Mouse (Mus musculus): ENCODE data around the gene Akap8l. TPM values are rescaled to one million over a fixed set of nuclear protein-coding genes. Genes with fewer than 3 reads are reported as not detected.

Akap8l gene
- total and polyA plus RNA-seq, 2 experiments from 2014 or later = 69.9 to 117 TPM

- DNase-seq (ENCODE audit: low spot score) (no peak), ATAC-seq (ENCODE audit: low FRiP score) (peak; percentile 65; the same call in 1 of the 2 replicates)
- peaks cover 3% of the 10 kb centered on the region; the same call in 1 of the 2 replicates for H3K4me1 ChIP-seq (ENCODE audit: insufficient read depth, low read length)
- H3K4me2 ChIP-seq (ENCODE audit: low read depth, low read length, poor library complexity, severe bottlenecking) = peak overlapping the region; percentile 67
- peak overlapping the region; percentile 91 for H3K27ac ChIP-seq (ENCODE audit: low read depth, low read length)
- no peaks in the 10 kb centered on the region for H3K9me3 ChIP-seq (ENCODE audit: low read length)
- peak overlapping the region; percentile 77 for H3K9ac ChIP-seq (replicated peaks; ENCODE audit: low read length, poor library complexity, severe bottlenecking)
- peak overlapping the region; percentile 83 for H3K4me3 ChIP-seq (ENCODE audit: low read depth, low read length)
- under 1% methylated on average over 23 of the region's 23 CpGs for WGBS
- H3K36me3 ChIP-seq (ENCODE audit: insufficient read depth, low read length) = peaks cover 18% of the 10 kb centered on the region
- H3K27me3 ChIP-seq (ENCODE audit: insufficient read depth, low read length) = no peaks in the 10 kb centered on the region
- peak; percentile 18; the same call in 1 of the 2 replicates for TF ChIP-seq CTCF (IDR thresholded peaks at IDR 0.05)
Observed at GRCm38 (mm10) chr17:32321390-32321734, 29.0 kb downstream of the Akap8l start.

GRCm38 (mm10) chr17:32320597-32321389 lies 29.6 kb downstream of the Akap8l start, which contains the start of gene Akap8:
Gene Akap8 (minus strand): TSS chr17:32321238.
- Histone ChIP-seq H3K4me1 (ENCODE audit: insufficient read depth, low read length) (peaks cover 3% of the 10 kb centered on the region; the same call in 1 of the 2 replicates), H3K27me3 (ENCODE audit: insufficient read depth, low read length) (no peaks in the 10 kb centered on the region), H3K4me3 (ENCODE audit: low read depth, low read length) (peak within 1 kb of the TSS; percentile 83), H3K9me3 (ENCODE audit: low read length) (no peaks in the 10 kb centered on the region), H3K36me3 (ENCODE audit: insufficient read depth, low read length) (peaks cover 20% of the 10 kb centered on the region), H3K27ac (ENCODE audit: low read depth, low read length) (peak within 1 kb of the TSS; percentile 93), H3K9ac (replicated peaks; ENCODE audit: low read length, poor library complexity, severe bottlenecking) (peak within 1 kb of the TSS; percentile 83), H3K4me2 (ENCODE audit: low read depth, low read length, poor library complexity, severe bottlenecking) (peak within 1 kb of the TSS; percentile 77)
- ATAC-seq (ENCODE audit: low FRiP score) (peak; percentile 98), DNase-seq (ENCODE audit: low spot score) (peak; percentile 99)
- no peak for TF ChIP-seq CTCF (IDR thresholded peaks at IDR 0.05)
- under 1% methylated on average over 83 of the region's 83 CpGs for WGBS

- no peaks in the 10 kb centered on the region for H3K9me3 ChIP-seq (ENCODE audit: low read length)
- WGBS = under 1% methylated on average over 7 of the region's 7 CpGs
- peaks cover 29% of the 10 kb centered on the region for H3K36me3 ChIP-seq (ENCODE audit: insufficient read depth, low read length)
- TF ChIP-seq CTCF (IDR thresholded peaks at IDR 0.05) = no peak
- no peaks in the 10 kb centered on the region for H3K27me3 ChIP-seq (ENCODE audit: insufficient read depth, low read length)
- peak overlapping the region; percentile 93 for H3K27ac ChIP-seq (ENCODE audit: low read depth, low read length)
- DNase-seq (ENCODE audit: low spot score) (peak; percentile 4), ATAC-seq (ENCODE audit: low FRiP score) (no peak)
- peaks cover 3% of the 10 kb centered on the region; the same call in 1 of the 2 replicates for H3K4me1 ChIP-seq (ENCODE audit: insufficient read depth, low read length)
- peak overlapping the region; percentile 83 for H3K4me3 ChIP-seq (ENCODE audit: low read depth, low read length)
- H3K4me2 ChIP-seq (ENCODE audit: low read depth, low read length, poor library complexity, severe bottlenecking) = peak overlapping the region; percentile 77
- peak overlapping the region; percentile 83 for H3K9ac ChIP-seq (replicated peaks; ENCODE audit: low read length, poor library complexity, severe bottlenecking)
Observed at GRCm38 (mm10) chr17:32319950-32320349, 30.5 kb downstream of the Akap8l start.

GRCm38 (mm10) chr17:32317708-32318107 lies 32.7 kb downstream of the Akap8l start:
- no peak overlapping the region for H3K4me2 ChIP-seq (ENCODE audit: low read depth, low read length, poor library complexity, severe bottlenecking)
- peaks cover 3% of the 10 kb centered on the region; the same call in 1 of the 2 replicates for H3K4me1 ChIP-seq (ENCODE audit: insufficient read depth, low read length)
- no peak overlapping the region for H3K4me3 ChIP-seq (ENCODE audit: low read depth, low read length)
- H3K27ac ChIP-seq (ENCODE audit: low read depth, low read length) = no peak overlapping the region
- no peaks in the 10 kb centered on the region for H3K9me3 ChIP-seq (ENCODE audit: low read length)
- ATAC-seq (ENCODE audit: low FRiP score) (no peak), DNase-seq (ENCODE audit: low spot score) (no peak)
- 86% methylated on average over 3 of the region's 3 CpGs for WGBS
- no peak overlapping the region for H3K9ac ChIP-seq (replicated peaks; ENCODE audit: low read length, poor library complexity, severe bottlenecking)
- TF ChIP-seq CTCF (IDR thresholded peaks at IDR 0.05) = peak; percentile 31; the same call in 1 of the 2 replicates
- H3K27me3 ChIP-seq (ENCODE audit: insufficient read depth, low read length) = no peaks in the 10 kb centered on the region
- H3K36me3 ChIP-seq (ENCODE audit: insufficient read depth, low read length) = peaks cover 50% of the 10 kb centered on the region

GRCm38 (mm10) chr17:32317032-32317431 lies 33.4 kb downstream of the Akap8l start:
- peaks cover 57% of the 10 kb centered on the region for H3K36me3 ChIP-seq (ENCODE audit: insufficient read depth, low read length)
- 96% methylated on average over 8 of the region's 8 CpGs for WGBS
- TF ChIP-seq CTCF (IDR thresholded peaks at IDR 0.05) = no peak

GRCm38 (mm10) chr17:32315560-32315959 lies 34.8 kb downstream of the Akap8l start:
- Histone ChIP-seq H3K36me3 (ENCODE audit: insufficient read depth, low read length) (peaks cover 71% of the 10 kb centered on the region), H3K9me3 (ENCODE audit: low read length) (no peaks in the 10 kb centered on the region), H3K9ac (replicated peaks; ENCODE audit: low read length, poor library complexity, severe bottlenecking) (no peak overlapping the region), H3K4me3 (ENCODE audit: low read depth, low read length) (no peak overlapping the region), H3K27me3 (ENCODE audit: insufficient read depth, low read length) (no peaks in the 10 kb centered on the region), H3K4me2 (ENCODE audit: low read depth, low read length, poor library complexity, severe bottlenecking) (no peak overlapping the region), H3K4me1 (ENCODE audit: insufficient read depth, low read length) (no peaks in the 10 kb centered on the region; the same call in 1 of the 2 replicates), H3K27ac (ENCODE audit: low read depth, low read length) (no peak overlapping the region)
- no peak for DNase-seq (ENCODE audit: low spot score)
- WGBS = 94% methylated on average over 5 of the region's 5 CpGs
- ATAC-seq (ENCODE audit: low FRiP score) = no peak
- no peak for TF ChIP-seq CTCF (IDR thresholded peaks at IDR 0.05)

More at GRCm38 (mm10) chr17:32317032-32317431, 33.4 kb downstream of the Akap8l start:
- H3K9me3 ChIP-seq (ENCODE audit: low read length) = no peaks in the 10 kb centered on the region
- H3K4me3 ChIP-seq (ENCODE audit: low read depth, low read length) = no peak overlapping the region
- no peaks in the 10 kb centered on the region for H3K27me3 ChIP-seq (ENCODE audit: insufficient read depth, low read length)
- no peak overlapping the region for H3K4me2 ChIP-seq (ENCODE audit: low read depth, low read length, poor library complexity, severe bottlenecking)
- no peak for ATAC-seq (ENCODE audit: low FRiP score)
- H3K9ac ChIP-seq (replicated peaks; ENCODE audit: low read length, poor library complexity, severe bottlenecking) = no peak overlapping the region
- H3K27ac ChIP-seq (ENCODE audit: low read depth, low read length) = no peak overlapping the region
- H3K4me1 ChIP-seq (ENCODE audit: insufficient read depth, low read length) = peaks cover 2% of the 10 kb centered on the region; the same call in 1 of the 2 replicates
- no peak for DNase-seq (ENCODE audit: low spot score)

Data from midbrain, postnatal 0 days (tissue).